Mouse (Mus musculus) lung, adult 2 months (tissue): ENCODE measurements around the gene Gm49387.

ENCODE experiments used
- CTCF ChIP-seq: fragments of 200-500 bp; IDR thresholded peaks from 2 replicates; pipeline ENCODE4 v1.5.1; 2011; ENCODE audit warnings: mild to moderate bottlenecking, low read length, control low read depth; ENCODE audit not compliant: insufficient read depth
- POLR2A ChIP-seq: fragments of 200-500 bp; IDR thresholded peaks from 2 replicates; pipeline ENCODE4 v1.6.1; 2011; ENCODE audit warnings: low read depth, mild to moderate bottlenecking, control low read depth, low read length, borderline replicate concordance; ENCODE audit errors: extremely low read depth

GRCm38 (mm10) chr14:31622748-31623147, 17.9 kb downstream of the Gm49387 start:
- no peak for TF ChIP-seq POLR2A
- TF ChIP-seq CTCF, result no peak
